Mouse (Mus musculus) kidney, embryonic 16.5 days (tissue): ENCODE results near the gene Cyp2w1. TPM values are rescaled to one million over a fixed set of nuclear protein-coding genes. Genes with fewer than 3 reads are reported as not detected.

Experiments
- ATAC-seq: fragments of 200-750 bp; cut with Nextera tagmentation; 2 replicates; pipeline ENCODE4 v1.8.0; 2017; ENCODE audit warnings: moderate TSS enrichment; ENCODE audit not compliant: low FRiP score, low TSS enrichment
- H3K27ac ChIP-seq: fragments of 300-500 bp; sonication (generic); 2 replicates; pipeline ENCODE4 v1.5.1; 2014; ENCODE audit warnings: low read length
- H3K27me3 ChIP-seq: fragments of 300-500 bp; sonication (generic); 2 replicates; pipeline ENCODE4 v1.6.1; 2014; ENCODE audit warnings: low read length, control low read depth, mixed read lengths; ENCODE audit not compliant: insufficient read depth
- H3K36me3 ChIP-seq: fragments of 300-500 bp; sonication (generic); 2 replicates; pipeline ENCODE4 v1.6.1; 2014; ENCODE audit warnings: low read length, control low read depth, mixed read lengths; ENCODE audit not compliant: insufficient read depth
- H3K4me1 ChIP-seq: fragments of 300-500 bp; sonication (generic); 2 replicates; pipeline ENCODE4 v1.6.1; 2014; ENCODE audit warnings: low read length, control low read depth, mixed read lengths; ENCODE audit not compliant: insufficient read depth
- H3K4me2 ChIP-seq: fragments of 300-500 bp; sonication (generic); replicated peaks from 2 replicates; pipeline ENCODE4 v1.6.1; 2014; ENCODE audit warnings: low read depth, low read length
- H3K4me3 ChIP-seq: fragments of 300-500 bp; sonication (generic); 2 replicates; pipeline ENCODE4 v1.5.1; 2014; ENCODE audit warnings: mild to moderate bottlenecking, low read length
- H3K9ac ChIP-seq: fragments of 300-500 bp; sonication (generic); replicated peaks from 2 replicates; pipeline ENCODE4 v1.6.1; 2014; ENCODE audit warnings: low read length
- H3K9me3 ChIP-seq: fragments of 300-500 bp; sonication (generic); 2 replicates; pipeline ENCODE4 v1.6.1; 2016; ENCODE audit warnings: low read length, control low read depth
- WGBS: fragments of 180-500 bp; shearing (Covaris S2); extraction: QIAGEN DNeasy Blood & Tissue Kit; methylation state at CpG from one replicate; pipeline ENCODE4 v1.1.7; 2014; 5-methylcytosine and 5-hydroxymethylcytosine counted together
- polyA plus RNA-seq: library from polyadenylated mRNA; unstranded; fragments of >200 nt; fragmentation: Nextera tagmentation; extraction: Ambion mirVana; gene quantifications from 2 replicates; pipeline ENCODE4 v1.2.1, GENCODE M21; 2015

Cyp2w1 gene
- polyA plus RNA-seq, 1 experiment from 2014 or later = not detected

DNA sequence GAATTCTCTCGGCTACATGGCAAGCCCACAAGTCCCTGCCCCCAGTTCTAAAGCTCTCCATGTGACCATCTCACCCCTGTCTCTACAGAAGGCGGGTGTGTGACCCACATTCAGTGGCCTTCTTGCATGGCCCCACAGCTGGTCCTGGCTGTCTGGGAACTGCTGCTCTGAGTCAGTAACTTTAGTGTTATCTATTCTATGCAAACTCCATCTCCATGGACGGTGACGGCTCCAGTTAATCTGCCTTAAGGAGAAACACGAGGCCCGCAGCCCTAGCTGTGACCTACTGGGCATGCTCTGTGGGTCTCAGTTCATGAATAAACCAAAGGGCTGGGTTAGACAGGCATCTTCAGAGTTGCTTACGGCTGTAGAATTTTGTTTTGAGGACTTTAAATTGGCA, 42.0 kb downstream of the Cyp2w1 start:
- H3K9me3 ChIP-seq = no peaks in the 10 kb centered on the region
- H3K4me2 ChIP-seq = no peak overlapping the region
- peaks cover 9% of the 10 kb centered on the region for H3K36me3 ChIP-seq
- no peaks in the 10 kb centered on the region for H3K27me3 ChIP-seq
- peaks cover 23% of the 10 kb centered on the region for H3K4me1 ChIP-seq
- no peak for ATAC-seq
- H3K27ac ChIP-seq = no peak overlapping the region
- no peak overlapping the region for H3K9ac ChIP-seq
- WGBS = 67% methylated on average over 7 of the region's 7 CpGs
- no peak overlapping the region for H3K4me3 ChIP-seq

DNA sequence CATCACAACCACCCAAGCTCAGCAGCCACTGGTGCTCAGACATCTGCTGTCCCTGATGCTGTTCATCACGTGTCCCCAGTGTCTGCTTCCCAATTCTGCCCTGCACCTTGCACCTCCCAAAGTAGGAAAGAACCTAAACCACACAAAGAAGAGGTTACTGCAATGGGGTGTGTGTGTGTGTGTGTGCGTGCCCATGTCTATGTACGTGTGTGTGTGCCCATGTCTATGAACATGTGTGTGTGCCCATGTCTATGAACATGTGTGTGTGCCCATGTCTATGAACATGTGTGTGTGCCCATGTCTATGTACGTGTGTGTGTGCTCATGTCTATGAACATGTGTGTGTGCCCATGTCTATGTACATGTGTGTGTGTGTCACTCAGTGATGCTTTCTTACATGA, 43.1 kb downstream of the Cyp2w1 start:
- ATAC-seq = no peak
- WGBS = 89% methylated on average over 4 of the region's 4 CpGs
- peaks cover 15% of the 10 kb centered on the region for H3K4me1 ChIP-seq
- H3K9me3 ChIP-seq = no peaks in the 10 kb centered on the region
- no peak overlapping the region for H3K9ac ChIP-seq
- H3K36me3 ChIP-seq = peaks cover 9% of the 10 kb centered on the region
- H3K27ac ChIP-seq = no peak overlapping the region
- H3K4me2 ChIP-seq = no peak overlapping the region
- no peak overlapping the region for H3K4me3 ChIP-seq
- no peaks in the 10 kb centered on the region for H3K27me3 ChIP-seq

DNA sequence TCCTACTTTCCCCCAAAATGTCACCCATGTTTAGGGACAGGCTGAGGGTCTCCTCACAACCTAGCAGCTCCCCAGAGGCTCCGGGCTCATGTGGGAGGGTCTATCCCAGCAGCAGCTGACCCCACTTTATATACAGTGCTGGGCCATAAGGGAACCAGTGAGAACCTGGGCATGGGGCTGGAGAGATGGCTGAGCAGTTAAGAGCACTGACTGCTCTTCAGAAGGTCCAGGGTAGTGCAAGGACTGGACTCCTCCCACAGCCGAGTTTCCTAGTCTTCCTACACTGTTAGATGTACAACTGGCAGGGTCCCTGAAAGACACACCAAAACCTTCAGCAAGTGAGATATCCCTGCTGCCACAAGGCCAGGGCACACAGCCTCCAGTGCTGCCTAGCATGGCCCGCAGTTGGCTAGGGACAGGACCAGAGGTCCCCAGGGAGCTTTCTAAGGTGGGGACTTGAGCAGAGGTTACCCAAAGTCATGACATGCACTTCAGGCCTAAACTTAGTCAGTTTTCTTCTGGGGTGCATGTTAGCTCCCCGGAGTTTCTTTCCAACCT, 45.0 kb downstream of the Cyp2w1 start:
- Histone ChIP-seq H3K36me3 (peaks cover 8% of the 10 kb centered on the region), H3K27me3 (no peaks in the 10 kb centered on the region), H3K4me3 (no peak overlapping the region), H3K4me1 (0 out of 2 replicates have a peak, but pooled peaks cover 3% of the 10 kb centered on the region), H3K27ac (no peak overlapping the region), H3K9me3 (no peaks in the 10 kb centered on the region), H3K4me2 (no peak overlapping the region), H3K9ac (no peak overlapping the region)
- no peak for ATAC-seq
- 81% methylated on average over 4 of the region's 4 CpGs for WGBS

- no peak overlapping the region for H3K9ac ChIP-seq
- peaks cover under 1% of the 10 kb centered on the region; the same call in 1 of the 2 replicates for H3K36me3 ChIP-seq
- H3K9me3 ChIP-seq = no peaks in the 10 kb centered on the region
- H3K27me3 ChIP-seq = no peaks in the 10 kb centered on the region
- ATAC-seq = peak; percentile 52
- H3K4me2 ChIP-seq = no peak overlapping the region
- no peak overlapping the region for H3K4me3 ChIP-seq
- H3K27ac ChIP-seq = no peak overlapping the region
- WGBS = 37% methylated on average over 5 of the region's 5 CpGs
- H3K4me1 ChIP-seq = 0 out of 2 replicates have a peak, but pooled peaks cover 3% of the 10 kb centered on the region
Observed at GRCm38 (mm10) chr5:139397959-139398753, 45.7 kb downstream of the Cyp2w1 start.

DNA sequence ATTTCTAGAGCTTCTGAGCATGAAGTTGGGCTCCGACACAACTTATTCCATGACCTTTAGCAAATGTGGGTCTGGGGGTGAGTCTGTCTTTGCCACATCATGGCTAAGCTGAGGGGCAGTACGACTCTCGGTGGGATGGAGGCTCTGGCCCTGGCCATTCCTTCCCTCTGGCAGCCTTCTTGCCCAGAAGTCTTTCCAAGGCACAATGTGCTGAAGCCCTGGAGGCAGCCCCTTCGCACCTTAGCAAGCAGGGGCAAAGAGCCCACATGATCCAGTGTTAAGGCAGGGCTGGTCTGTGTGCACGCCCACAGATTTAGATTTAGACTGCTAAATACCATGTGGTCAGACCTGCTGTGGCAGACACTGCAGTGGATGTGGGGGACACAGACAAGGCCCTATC, 46.4 kb downstream of the Cyp2w1 start:
- Histone ChIP-seq H3K9ac (no peak overlapping the region), H3K27me3 (no peaks in the 10 kb centered on the region), H3K4me1 (0 out of 2 replicates have a peak, but pooled peaks cover 3% of the 10 kb centered on the region), H3K4me2 (no peak overlapping the region), H3K4me3 (no peak overlapping the region), H3K9me3 (no peaks in the 10 kb centered on the region), H3K36me3 (no peaks in the 10 kb centered on the region), H3K27ac (no peak overlapping the region)
- ATAC-seq = no peak
- WGBS = 74% methylated on average over 5 of the region's 5 CpGs

DNA sequence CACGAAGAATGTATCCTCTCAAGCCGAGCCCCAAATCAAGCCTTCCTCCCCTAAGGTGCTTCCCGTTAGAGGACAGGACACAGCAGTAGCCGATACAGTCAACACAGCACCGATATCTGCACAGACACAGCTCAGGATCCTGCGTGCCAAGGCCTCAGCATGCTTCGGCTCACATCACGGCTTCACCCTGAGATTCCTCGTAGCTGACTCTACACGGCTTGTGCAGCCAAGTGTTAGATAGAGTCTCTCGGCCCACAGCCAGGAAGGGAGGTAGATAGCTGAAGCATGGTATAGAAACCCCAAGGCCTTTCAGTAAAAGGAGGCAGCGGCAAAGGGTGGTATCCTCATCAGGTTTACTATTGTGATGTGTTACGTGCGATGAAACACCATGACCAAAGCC, 47.6 kb downstream of the Cyp2w1 start:
- H3K4me2 ChIP-seq = no peak overlapping the region
- no peaks in the 10 kb centered on the region for H3K27me3 ChIP-seq
- H3K36me3 ChIP-seq = no peaks in the 10 kb centered on the region
- 74% methylated on average over 14 of the region's 14 CpGs for WGBS
- H3K9ac ChIP-seq = no peak overlapping the region
- 0 out of 2 replicates have a peak, but pooled peaks cover 3% of the 10 kb centered on the region for H3K4me1 ChIP-seq
- no peaks in the 10 kb centered on the region for H3K9me3 ChIP-seq
- H3K4me3 ChIP-seq = no peak overlapping the region
- no peak for ATAC-seq
- no peak overlapping the region for H3K27ac ChIP-seq

GRCm38 (mm10) chr5:139402106-139402505, 49.7 kb downstream of the Cyp2w1 start:
- H3K9ac ChIP-seq = no peak overlapping the region
- no peaks in the 10 kb centered on the region for H3K27me3 ChIP-seq
- no peak for ATAC-seq
- no peak overlapping the region for H3K4me3 ChIP-seq
- no peaks in the 10 kb centered on the region for H3K36me3 ChIP-seq
- H3K4me1 ChIP-seq = peaks cover 12% of the 10 kb centered on the region; the same call in 1 of the 2 replicates
- H3K27ac ChIP-seq = no peak overlapping the region
- H3K9me3 ChIP-seq = no peaks in the 10 kb centered on the region
- H3K4me2 ChIP-seq = no peak overlapping the region
- WGBS = 91% methylated on average over 2 of the region's 2 CpGs

DNA sequence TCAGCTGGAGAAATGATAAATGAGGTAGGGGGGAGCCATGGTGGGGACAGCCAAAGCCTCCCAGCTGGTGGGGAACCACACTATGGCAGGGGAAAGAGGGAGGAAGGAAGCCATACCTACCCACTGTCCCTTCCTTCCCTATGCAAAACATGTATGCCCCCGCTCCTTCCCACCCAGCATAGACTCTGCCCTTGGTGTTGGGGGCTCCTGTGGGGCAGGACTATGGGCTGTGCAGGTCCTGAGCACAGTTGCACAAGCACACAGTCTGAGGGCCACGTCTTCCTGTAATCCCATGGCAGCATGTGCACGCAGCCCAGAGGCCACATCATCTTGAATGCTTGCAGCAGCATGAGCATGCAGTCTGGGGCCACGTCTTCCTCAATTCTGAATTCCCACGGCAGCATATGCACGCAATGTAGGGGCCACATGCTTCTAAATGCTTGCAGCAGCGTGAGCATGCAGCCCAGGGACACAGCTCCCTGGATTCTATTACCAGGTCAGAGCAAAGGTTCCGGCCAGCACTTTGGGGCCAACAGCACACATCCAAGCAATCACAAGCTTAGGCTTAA, 51.4 kb downstream of the Cyp2w1 start:
- Histone ChIP-seq H3K9me3 (no peaks in the 10 kb centered on the region), H3K9ac (no peak overlapping the region), H3K36me3 (no peaks in the 10 kb centered on the region), H3K27me3 (no peaks in the 10 kb centered on the region), H3K4me1 (peaks cover 28% of the 10 kb centered on the region), H3K4me2 (no peak overlapping the region), H3K4me3 (no peak overlapping the region), H3K27ac (no peak overlapping the region)
- 82% methylated on average over 8 of the region's 8 CpGs for WGBS
- no peak for ATAC-seq

- no peak within 1 kb of the TSS for H3K4me3 ChIP-seq
- no peaks in the 10 kb centered on the region for H3K36me3 ChIP-seq
- no peaks in the 10 kb centered on the region for H3K27me3 ChIP-seq
- H3K4me1 ChIP-seq = peaks cover 32% of the 10 kb centered on the region
- H3K9me3 ChIP-seq = no peaks in the 10 kb centered on the region
- H3K4me2 ChIP-seq = no peak within 1 kb of the TSS
- no peak within 1 kb of the TSS for H3K9ac ChIP-seq
- ATAC-seq = no peak
- H3K27ac ChIP-seq = 0 out of 2 replicates have a peak within 1 kb of the TSS, but pooled peaks have one; percentile 16
- WGBS = 80% methylated on average over 6 of the region's 6 CpGs
Observed at GRCm38 (mm10) chr5:139404801-139405401, 52.5 kb downstream of the Cyp2w1 start, which contains the start of gene C130050O18Rik. C130050O18Rik (plus strand) TSS chr5:139405280.
